Mouse (Mus musculus): ENCODE data around the gene Gm26992. TPM values are rescaled to one million over a fixed set of nuclear protein-coding genes. Genes with fewer than 3 reads are reported as not detected.

The Gm26992 gene
- polyA plus RNA-seq, 1 experiment: not detected

- no peak for TF ChIP-seq CTCF (IDR thresholded peaks at IDR 0.05; ENCODE audit: control insufficient read depth, insufficient read depth, insufficient read length)
- no peak for TF ChIP-seq MYOG (IDR thresholded peaks at IDR 0.05; ENCODE audit: control insufficient read depth, extremely low read depth, insufficient read length)
- no peak for TF ChIP-seq MYOD1 (IDR thresholded peaks at IDR 0.05; ENCODE audit: control insufficient read depth, insufficient read length, low read depth)
- no peak for TF ChIP-seq CEBPB (IDR thresholded peaks at IDR 0.05; ENCODE audit: low read depth)
- TF ChIP-seq FOSL1 (IDR thresholded peaks at IDR 0.05; ENCODE audit: insufficient read depth, low read length, poor library complexity, severe bottlenecking): no peak
- TF ChIP-seq USF1 (IDR thresholded peaks at IDR 0.05; ENCODE audit: low read depth): no peak
- TF ChIP-seq MAX (IDR thresholded peaks at IDR 0.05): no peak
- Histone ChIP-seq H3K79me2 (ENCODE audit: control insufficient read depth, insufficient read depth) (peaks cover 16% of the 10 kb centered on the region), H3K36me3 (ENCODE audit: control insufficient read depth, insufficient read depth) (peaks cover 36% of the 10 kb centered on the region), H3ac (ENCODE audit: control insufficient read depth, insufficient read length, low read depth) (no peak overlapping the region), H3K4me3 (ENCODE audit: insufficient read depth, poor library complexity, severe bottlenecking) (no peak overlapping the region), H3K79me3 (ENCODE audit: low read depth) (no peaks in the 10 kb centered on the region), H3K27me3 (ENCODE audit: control insufficient read depth, insufficient read depth, insufficient read length) (no peaks in the 10 kb centered on the region)
Measured at GRCm38 (mm10) chrX:103508218-103508617, 86.4 kb downstream of the Gm26992 start.

GRCm38 (mm10) chrX:103509168-103510019 is 87.6 kb downstream of the Gm26992 start:
- Histone ChIP-seq H3K36me3 (ENCODE audit: control insufficient read depth, insufficient read depth) (peaks cover 31% of the 10 kb centered on the region), H3K27me3 (ENCODE audit: control insufficient read depth, insufficient read depth, insufficient read length) (no peaks in the 10 kb centered on the region), H3ac (ENCODE audit: control insufficient read depth, insufficient read length, low read depth) (peak overlapping the region; percentile 35), H3K4me3 (ENCODE audit: insufficient read depth, poor library complexity, severe bottlenecking) (no peak overlapping the region), H3K79me2 (ENCODE audit: control insufficient read depth, insufficient read depth) (peaks cover 15% of the 10 kb centered on the region), H3K79me3 (ENCODE audit: low read depth) (no peaks in the 10 kb centered on the region)
- TF ChIP-seq MAX (IDR thresholded peaks at IDR 0.05): peak; percentile 92
- no peak for TF ChIP-seq MYOG (IDR thresholded peaks at IDR 0.05; ENCODE audit: control insufficient read depth, extremely low read depth, insufficient read length)
- TF ChIP-seq USF1 (IDR thresholded peaks at IDR 0.05; ENCODE audit: low read depth): no peak
- no peak for TF ChIP-seq CEBPB (IDR thresholded peaks at IDR 0.05; ENCODE audit: low read depth)
- TF ChIP-seq MYOD1 (IDR thresholded peaks at IDR 0.05; ENCODE audit: control insufficient read depth, insufficient read length, low read depth): peak; percentile 80
- TF ChIP-seq CTCF (IDR thresholded peaks at IDR 0.05; ENCODE audit: control insufficient read depth, insufficient read depth, insufficient read length): no peak
- peak; percentile 46 for TF ChIP-seq FOSL1 (IDR thresholded peaks at IDR 0.05; ENCODE audit: insufficient read depth, low read length, poor library complexity, severe bottlenecking)

- H3K27me3 ChIP-seq (ENCODE audit: control insufficient read depth, insufficient read depth, insufficient read length): no peaks in the 10 kb centered on the region
- no peaks in the 10 kb centered on the region for H3K79me3 ChIP-seq (ENCODE audit: low read depth)
- H3ac ChIP-seq (ENCODE audit: control insufficient read depth, insufficient read length, low read depth): no peak overlapping the region
- no peak overlapping the region for H3K4me3 ChIP-seq (ENCODE audit: insufficient read depth, poor library complexity, severe bottlenecking)
- H3K36me3 ChIP-seq (ENCODE audit: control insufficient read depth, insufficient read depth): no peaks in the 10 kb centered on the region
- TF ChIP-seq CTCF (IDR thresholded peaks at IDR 0.05; ENCODE audit: control insufficient read depth, insufficient read depth, insufficient read length): no peak
- no peak for TF ChIP-seq FOSL1 (IDR thresholded peaks at IDR 0.05; ENCODE audit: insufficient read depth, low read length, poor library complexity, severe bottlenecking)
- no peak for TF ChIP-seq MAX (IDR thresholded peaks at IDR 0.05)
- TF ChIP-seq USF1 (IDR thresholded peaks at IDR 0.05; ENCODE audit: low read depth): no peak
- no peak for TF ChIP-seq MYOG (IDR thresholded peaks at IDR 0.05; ENCODE audit: control insufficient read depth, extremely low read depth, insufficient read length)
- peak; percentile 78 for TF ChIP-seq CEBPB (IDR thresholded peaks at IDR 0.05; ENCODE audit: low read depth)
- H3K79me2 ChIP-seq (ENCODE audit: control insufficient read depth, insufficient read depth): no peaks in the 10 kb centered on the region
Measured at GRCm38 (mm10) chrX:103514782-103515181, 93.0 kb downstream of the Gm26992 start.

- H3K79me2 ChIP-seq (ENCODE audit: control insufficient read depth, insufficient read depth): no peaks in the 10 kb centered on the region
- H3ac ChIP-seq (ENCODE audit: control insufficient read depth, insufficient read length, low read depth): no peak overlapping the region
- TF ChIP-seq MAX (IDR thresholded peaks at IDR 0.05): no peak
- no peak for TF ChIP-seq USF1 (IDR thresholded peaks at IDR 0.05; ENCODE audit: low read depth)
- no peak for TF ChIP-seq CEBPB (IDR thresholded peaks at IDR 0.05; ENCODE audit: low read depth)
- TF ChIP-seq MYOG (IDR thresholded peaks at IDR 0.05; ENCODE audit: control insufficient read depth, extremely low read depth, insufficient read length): no peak
- TF ChIP-seq MYOD1 (IDR thresholded peaks at IDR 0.05; ENCODE audit: control insufficient read depth, insufficient read length, low read depth): no peak
- TF ChIP-seq FOSL1 (IDR thresholded peaks at IDR 0.05; ENCODE audit: insufficient read depth, low read length, poor library complexity, severe bottlenecking): no peak
- TF ChIP-seq CTCF (IDR thresholded peaks at IDR 0.05; ENCODE audit: control insufficient read depth, insufficient read depth, insufficient read length): no peak
- no peaks in the 10 kb centered on the region for H3K36me3 ChIP-seq (ENCODE audit: control insufficient read depth, insufficient read depth)
- no peak overlapping the region for H3K4me3 ChIP-seq (ENCODE audit: insufficient read depth, poor library complexity, severe bottlenecking)
- H3K79me3 ChIP-seq (ENCODE audit: low read depth): no peaks in the 10 kb centered on the region
- H3K27me3 ChIP-seq (ENCODE audit: control insufficient read depth, insufficient read depth, insufficient read length): no peaks in the 10 kb centered on the region
Measured at GRCm38 (mm10) chrX:103515346-103515745, 93.5 kb downstream of the Gm26992 start.

GRCm38 (mm10) chrX:103518798-103519197 is 97.0 kb downstream of the Gm26992 start:
- Histone ChIP-seq H3K36me3 (ENCODE audit: control insufficient read depth, insufficient read depth) (no peaks in the 10 kb centered on the region), H3K4me3 (ENCODE audit: insufficient read depth, poor library complexity, severe bottlenecking) (no peak overlapping the region), H3K79me2 (ENCODE audit: control insufficient read depth, insufficient read depth) (no peaks in the 10 kb centered on the region), H3K79me3 (ENCODE audit: low read depth) (no peaks in the 10 kb centered on the region), H3ac (ENCODE audit: control insufficient read depth, insufficient read length, low read depth) (no peak overlapping the region), H3K27me3 (ENCODE audit: control insufficient read depth, insufficient read depth, insufficient read length) (no peaks in the 10 kb centered on the region)
- TF ChIP-seq USF1 (IDR thresholded peaks at IDR 0.05; ENCODE audit: low read depth) (no peak), MYOG (IDR thresholded peaks at IDR 0.05; ENCODE audit: control insufficient read depth, extremely low read depth, insufficient read length) (no peak), FOSL1 (IDR thresholded peaks at IDR 0.05; ENCODE audit: insufficient read depth, low read length, poor library complexity, severe bottlenecking) (no peak), CTCF (IDR thresholded peaks at IDR 0.05; ENCODE audit: control insufficient read depth, insufficient read depth, insufficient read length) (no peak), MAX (IDR thresholded peaks at IDR 0.05) (no peak), MYOD1 (IDR thresholded peaks at IDR 0.05; ENCODE audit: control insufficient read depth, insufficient read length, low read depth) (no peak), CEBPB (IDR thresholded peaks at IDR 0.05; ENCODE audit: low read depth) (no peak)

All from C2C12 (cell line).